Mouse (Mus musculus) stomach, postnatal 0 days (tissue): ENCODE data around the gene Ap4e1.

Source experiments
- CTCF ChIP-seq: IDR thresholded peaks from 2 replicates; pipeline ENCODE4 v1.5.1; 2016; ENCODE audit warnings: antibody characterized with exemption, low read depth, mild to moderate bottlenecking, moderate library complexity
- EP300 ChIP-seq: optimal IDR thresholded peaks from 2 replicates; pipeline ENCODE3; 2016; ENCODE audit warnings: antibody characterized with exemption

DNA sequence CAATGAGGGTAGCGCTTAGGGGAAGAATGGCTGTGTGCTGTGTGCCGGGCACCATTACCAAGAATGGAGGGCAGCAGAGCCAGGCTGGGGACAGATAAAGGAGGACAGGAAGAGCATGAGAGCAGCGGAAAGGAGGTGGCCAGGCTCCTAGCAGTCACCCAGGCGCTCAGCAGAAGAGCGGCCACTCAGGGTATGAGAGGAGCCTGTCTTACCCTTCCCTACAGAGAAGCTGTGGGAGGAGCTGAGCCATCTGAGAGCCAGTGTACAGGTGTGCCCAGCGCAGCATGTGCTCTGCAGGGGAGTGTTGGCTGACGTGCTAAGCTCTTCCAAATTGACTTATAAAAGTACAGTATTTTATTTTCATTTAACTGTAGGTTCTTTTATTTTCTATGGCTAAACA is 60.3 kb downstream of the Ap4e1 start:
- TF ChIP-seq CTCF, result no peak
- TF ChIP-seq EP300, result no peak
